Mouse (Mus musculus) forebrain, embryonic 14.5 days (tissue): Measurements from ENCODE around the gene Dtx2. TPM values are rescaled to one million over a fixed set of nuclear protein-coding genes. Genes with fewer than 3 reads are reported as not detected.
"Not testable (repeated sequence)": the region's sequence is repeated elsewhere in the genome, so short reads cannot be mapped to it uniquely, and the experiment has no call there.

Experiments used
- ATAC-seq: fragments of 200-750 bp; cut with Nextera tagmentation; 2 replicates; pipeline ENCODE4 v1.8.0; 2017; ENCODE audit warnings: mild to moderate bottlenecking, moderate library complexity
- DNase-seq: peaks from one replicate; pipeline ENCODE4 v3.0.0-alpha.2; 2015; ENCODE audit warnings: low spot score
- H3K27ac ChIP-seq: fragments of 300-500 bp; sonication (generic); 2 replicates; pipeline ENCODE4 v1.5.1; 2014; ENCODE audit warnings: low read depth, mild to moderate bottlenecking, control low read depth, low read length, moderate library complexity
- H3K27me3 ChIP-seq: fragments of 300-500 bp; sonication (generic); replicated peaks from 2 replicates; pipeline ENCODE4 v1.6.1; 2014; ENCODE audit warnings: low read length, control low read depth, mixed read lengths; ENCODE audit not compliant: control insufficient read depth, insufficient read depth
- H3K36me3 ChIP-seq: fragments of 300-500 bp; sonication (generic); 2 replicates; pipeline ENCODE4 v1.6.1; 2014; ENCODE audit warnings: low read length, control low read depth; ENCODE audit not compliant: control insufficient read depth, insufficient read depth
- H3K4me1 ChIP-seq: fragments of 300-500 bp; sonication (generic); 2 replicates; pipeline ENCODE4 v1.6.1; 2014; ENCODE audit warnings: antibody characterized with exemption, low read length, control low read depth; ENCODE audit not compliant: control insufficient read depth, insufficient read depth
- H3K4me2 ChIP-seq: fragments of 300-500 bp; sonication (generic); 2 replicates; pipeline ENCODE4 v1.6.1; 2014; ENCODE audit warnings: mild to moderate bottlenecking, control low read depth, low read length
- H3K4me3 ChIP-seq: fragments of 300-500 bp; sonication (generic); 2 replicates; pipeline ENCODE4 v1.5.1; 2014; ENCODE audit warnings: low read depth, low read length, control low read depth
- H3K9ac ChIP-seq: fragments of 300-500 bp; sonication (generic); 2 replicates; pipeline ENCODE4 v1.6.1; 2014; ENCODE audit warnings: mild to moderate bottlenecking, low read length, control low read depth, moderate library complexity
- H3K9me3 ChIP-seq: fragments of 300-500 bp; sonication (generic); replicated peaks from 2 replicates; pipeline ENCODE4 v1.6.1; 2016; ENCODE audit warnings: low read length, control low read depth, mixed read lengths; ENCODE audit not compliant: control insufficient read depth
- WGBS: fragments of 180-500 bp; shearing (Covaris S2); extraction: QIAGEN DNeasy Blood & Tissue Kit; methylation state at CpG from one replicate; pipeline ENCODE4 v1.1.7; 2014; 5-methylcytosine and 5-hydroxymethylcytosine counted together
- polyA plus RNA-seq: library from polyadenylated mRNA; unstranded; fragments of >200 nt; fragmentation: Nextera tagmentation; extraction: Ambion mirVana; gene quantifications from 2 replicates; pipeline ENCODE4 v1.2.1, GENCODE M21; 2014

Dtx2 gene
- polyA plus RNA-seq, 1 experiment from 2014 or later = 24.9 TPM

GRCm38 (mm10) chr5:136044865-136045264, 50.3 kb downstream of the Dtx2 start:
- H3K36me3 ChIP-seq = no peaks in the 10 kb centered on the region
- no peak overlapping the region for H3K9ac ChIP-seq
- no peak overlapping the region for H3K4me3 ChIP-seq
- H3K9me3 ChIP-seq = no peaks in the 10 kb centered on the region
- no peaks in the 10 kb centered on the region for H3K4me1 ChIP-seq
- 73% methylated on average over 13 of the region's 13 CpGs for WGBS
- H3K27me3 ChIP-seq = no peaks in the 10 kb centered on the region
- H3K27ac ChIP-seq = no peak overlapping the region
- DNase-seq = no peak
- no peak overlapping the region for H3K4me2 ChIP-seq
- ATAC-seq = no peak

GRCm38 (mm10) chr5:136045408-136045807, 50.8 kb downstream of the Dtx2 start:
- WGBS = 41% methylated on average over 9 of the region's 9 CpGs
- H3K4me1 ChIP-seq = no peaks in the 10 kb centered on the region
- DNase-seq (peak; percentile 26), ATAC-seq (no peak)
- H3K9me3 ChIP-seq = no peaks in the 10 kb centered on the region
- H3K4me2 ChIP-seq = no peak overlapping the region
- no peaks in the 10 kb centered on the region for H3K27me3 ChIP-seq
- H3K36me3 ChIP-seq = no peaks in the 10 kb centered on the region
- H3K4me3 ChIP-seq = no peak overlapping the region
- H3K27ac ChIP-seq = no peak overlapping the region
- no peak overlapping the region for H3K9ac ChIP-seq

GRCm38 (mm10) chr5:136045987-136046386, 51.4 kb downstream of the Dtx2 start:
- WGBS = 5% methylated on average over 10 of the region's 10 CpGs
- no peaks in the 10 kb centered on the region for H3K27me3 ChIP-seq
- ATAC-seq = peak; percentile 58; the same call in 1 of the 2 replicates

GRCm38 (mm10) chr5:136048541-136048940, 53.9 kb downstream of the Dtx2 start:
- not testable (repeated sequence) for H3K36me3 ChIP-seq, ATAC-seq, H3K4me1 ChIP-seq, DNase-seq, H3K9ac ChIP-seq, H3K4me3 ChIP-seq, H3K4me2 ChIP-seq, H3K9me3 ChIP-seq, H3K27me3 ChIP-seq, H3K27ac ChIP-seq

More at GRCm38 (mm10) chr5:136045987-136046386, 51.4 kb downstream of the Dtx2 start:
- Histone ChIP-seq H3K27ac (no peak overlapping the region), H3K9me3 (no peaks in the 10 kb centered on the region), H3K9ac (no peak overlapping the region), H3K4me3 (no peak overlapping the region), H3K4me1 (no peaks in the 10 kb centered on the region), H3K36me3 (no peaks in the 10 kb centered on the region), H3K4me2 (no peak overlapping the region)
- DNase-seq = peak; percentile 86

GRCm38 (mm10) chr5:136049926-136050325, 55.3 kb downstream of the Dtx2 start:
- Histone ChIP-seq H3K27ac (no peak overlapping the region), H3K4me2 (no peak overlapping the region), H3K4me3 (no peak overlapping the region), H3K4me1 (0 out of 2 replicates have a peak, but pooled peaks cover 7% of the 10 kb centered on the region), H3K9me3 (no peaks in the 10 kb centered on the region), H3K27me3 (no peaks in the 10 kb centered on the region), H3K9ac (no peak overlapping the region), H3K36me3 (no peaks in the 10 kb centered on the region)
- DNase-seq (no peak), ATAC-seq (no peak)
- WGBS = 88% methylated on average over 6 of the region's 6 CpGs

GRCm38 (mm10) chr5:136051231-136052085, 56.9 kb downstream of the Dtx2 start:
- H3K27me3 ChIP-seq = no peaks in the 10 kb centered on the region
- DNase-seq = peak; percentile 67
- no peaks in the 10 kb centered on the region for H3K9me3 ChIP-seq
- WGBS = 4% methylated on average over 10 of the region's 10 CpGs
- H3K36me3 ChIP-seq = no peaks in the 10 kb centered on the region
- H3K4me2 ChIP-seq = no peak overlapping the region
- no peak overlapping the region for H3K4me3 ChIP-seq
- peak; percentile 58; the same call in 1 of the 2 replicates for ATAC-seq
- H3K27ac ChIP-seq = no peak overlapping the region
- no peak overlapping the region for H3K9ac ChIP-seq
- H3K4me1 ChIP-seq = 0 out of 2 replicates have a peak, but pooled peaks cover 7% of the 10 kb centered on the region

GRCm38 (mm10) chr5:136052861-136053655, 58.5 kb downstream of the Dtx2 start:
- WGBS = 82% methylated on average over 8 of the region's 8 CpGs
- H3K27ac ChIP-seq = no peak overlapping the region
- H3K9me3 ChIP-seq = no peaks in the 10 kb centered on the region
- ATAC-seq (no peak), DNase-seq (no peak)
- no peak overlapping the region for H3K9ac ChIP-seq
- 0 out of 2 replicates have a peak, but pooled peaks cover 7% of the 10 kb centered on the region for H3K4me1 ChIP-seq
- H3K4me3 ChIP-seq = no peak overlapping the region
- no peaks in the 10 kb centered on the region for H3K27me3 ChIP-seq
- no peaks in the 10 kb centered on the region for H3K36me3 ChIP-seq
- no peak overlapping the region for H3K4me2 ChIP-seq

- Histone ChIP-seq H3K27me3 (no peaks in the 10 kb centered on the region), H3K9ac (no peak within 1 kb of the TSS)
Observed at GRCm38 (mm10) chr5:136054301-136055077, 59.9 kb downstream of the Dtx2 start, which contains the start of gene Upk3bl. Gene Upk3bl, plus strand, starts transcription at chr5:136054492.

More at GRCm38 (mm10) chr5:136054301-136055077, 59.9 kb downstream of the Dtx2 start, which contains the start of gene Upk3bl:
- H3K4me2 ChIP-seq = no peak within 1 kb of the TSS
- WGBS = 90% methylated on average over 11 of the region's 11 CpGs
- DNase-seq (no peak), ATAC-seq (no peak)
- H3K27ac ChIP-seq = no peak within 1 kb of the TSS
- H3K4me3 ChIP-seq = no peak within 1 kb of the TSS
- H3K4me1 ChIP-seq = 0 out of 2 replicates have a peak, but pooled peaks cover 7% of the 10 kb centered on the region
- H3K9me3 ChIP-seq = no peaks in the 10 kb centered on the region
- H3K36me3 ChIP-seq = no peaks in the 10 kb centered on the region
